Mouse (Mus musculus) bone marrow, adult 2 months (tissue): ENCODE measurements at regions not wholly inside any gene's neighbourhood (a gene's known extent, or its start where the extent isn't known, plus 50 kb on each side); places are given as distances from the start of the nearest gene placed in this dataset.
"Not testable (repeated sequence)": the region's sequence is repeated elsewhere in the genome, so short reads cannot be mapped to it uniquely, and the experiment has no call there.

Experiments used
- H3K27ac ChIP-seq: fragments of 200-500 bp; 2 replicates; pipeline ENCODE4 v1.5.1; 2012; ENCODE audit warnings: low read depth, mild to moderate bottlenecking, control low read depth, inconsistent platforms, low read length; ENCODE audit not compliant: control insufficient read depth, poor library complexity, insufficient read depth
- H3K4me1 ChIP-seq: fragments of 200-500 bp; 2 replicates; pipeline ENCODE4 v1.6.1; 2011; ENCODE audit warnings: low read length; ENCODE audit not compliant: control insufficient read depth, insufficient read depth
- H3K4me3 ChIP-seq: fragments of 200-500 bp; replicated peaks from 2 replicates; pipeline ENCODE3; 2011; ENCODE audit warnings: mild to moderate bottlenecking, low read depth, low read length, control low read depth; ENCODE audit not compliant: control insufficient read depth
- CTCF ChIP-seq: fragments of 200-500 bp; IDR thresholded peaks from 2 replicates; pipeline ENCODE4 v1.5.1; 2011; ENCODE audit warnings: low read length, control low read depth; ENCODE audit not compliant: control insufficient read depth, insufficient read depth
- POLR2A ChIP-seq: fragments of 200-500 bp; IDR thresholded peaks from 2 replicates; pipeline ENCODE4 v1.6.1; 2011; ENCODE audit warnings: low read depth, mild to moderate bottlenecking, control low read depth, low read length, borderline replicate concordance; ENCODE audit not compliant: control insufficient read depth
- whole genome bisulfite sequencing: fragments of 180-500 bp; shearing (Covaris S2); methylation state at CpG from one replicate; pipeline ENCODE4 v1.1.7; 2018; 5-methylcytosine and 5-hydroxymethylcytosine counted together

GRCm38 (mm10) chr13:6859551-6859950, 211.0 kb upstream of the Pfkp start:
- WGBS, result 90% methylated on average over 3 of the region's 3 CpGs
- TF ChIP-seq CTCF (no peak), POLR2A (no peak)
- Histone ChIP-seq H3K4me3 (no peak overlapping the region), H3K4me1 (no peaks in the 10 kb centered on the region; the same call in 1 of the 2 replicates), H3K27ac (no peak overlapping the region)

DNA sequence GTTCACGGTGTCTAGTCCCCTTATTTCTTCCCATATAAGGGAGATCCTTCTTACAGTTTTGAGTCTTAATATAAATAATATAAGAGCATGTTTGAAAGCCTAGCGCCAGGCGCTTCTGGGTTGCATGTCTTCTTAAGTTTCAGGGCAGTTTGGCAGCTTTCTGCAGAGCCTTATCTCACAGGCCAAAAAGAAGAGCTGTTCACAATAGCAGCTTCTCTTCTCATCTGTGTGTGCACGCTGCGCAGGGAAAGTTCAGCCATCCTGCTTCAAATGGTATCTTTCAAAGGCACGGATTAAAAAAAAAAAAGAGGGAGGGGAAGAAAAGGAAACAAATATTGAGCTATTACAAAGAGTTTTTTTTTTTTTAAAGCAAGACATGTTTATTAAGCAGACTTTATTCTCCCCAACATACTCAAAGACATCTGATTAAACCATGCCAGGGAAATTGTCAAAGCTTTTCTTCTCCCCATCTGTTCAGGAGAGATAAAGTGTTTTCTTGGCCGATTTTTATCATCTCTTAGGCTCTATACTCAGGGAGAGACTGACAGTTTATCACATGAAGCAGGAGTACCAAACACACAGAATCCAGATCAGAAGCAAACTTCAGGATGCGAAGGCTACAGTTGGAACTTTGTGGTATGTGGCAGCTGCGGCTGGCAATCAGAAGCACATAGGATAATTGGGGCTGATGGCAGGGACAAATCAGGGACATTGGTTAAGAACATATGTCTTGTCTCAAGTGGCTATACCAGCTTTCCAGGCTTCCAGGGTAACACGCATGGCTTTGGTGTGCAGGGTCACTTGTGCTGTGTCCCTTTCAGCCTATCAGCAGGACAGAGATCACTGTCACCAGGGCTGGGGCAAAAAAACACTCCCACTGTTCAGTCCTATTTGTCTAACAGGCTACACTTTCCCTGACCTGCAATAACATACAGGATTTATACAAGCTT, 206.9 kb upstream of the Pfkp start:
- no peak overlapping the region for H3K27ac ChIP-seq
- no peaks in the 10 kb centered on the region for H3K4me1 ChIP-seq
- WGBS, result 64% methylated on average over 10 of the region's 10 CpGs
- TF ChIP-seq POLR2A, result no peak
- TF ChIP-seq CTCF, result no peak
- no peak overlapping the region for H3K4me3 ChIP-seq

- WGBS, result 54% methylated on average over 5 of the region's 5 CpGs
- no peak for TF ChIP-seq POLR2A
- TF ChIP-seq CTCF, result no peak
These were observed 188.9 kb upstream of the Pfkp start for GRCm38 (mm10) chr13:6837446-6837845.

DNA sequence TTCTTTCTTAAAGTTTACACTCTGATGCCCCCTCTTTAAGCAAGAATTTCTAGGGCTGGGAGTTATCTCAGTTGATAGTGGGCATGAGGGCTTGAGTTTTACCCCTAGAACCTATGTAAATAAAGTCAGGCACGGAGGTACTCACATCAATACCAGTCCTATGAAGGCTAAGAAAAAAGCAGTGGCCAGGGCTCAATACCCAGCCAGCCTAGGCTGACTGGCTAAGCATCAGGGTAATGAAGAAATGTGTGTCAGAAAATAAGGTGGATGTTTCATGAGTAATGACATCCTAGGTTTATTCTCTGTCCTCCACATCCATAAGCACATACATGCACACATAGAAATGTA, 188.5 kb upstream of the Pfkp start:
- Histone ChIP-seq H3K27ac (no peak overlapping the region), H3K4me3 (no peak overlapping the region)
- 71% methylated on average over 1 of the region's 1 CpGs for WGBS

More at GRCm38 (mm10) chr13:6837446-6837845, 188.9 kb upstream of the Pfkp start:
- H3K4me3 ChIP-seq, result no peak overlapping the region
- H3K4me1 ChIP-seq, result no peaks in the 10 kb centered on the region
- no peak overlapping the region for H3K27ac ChIP-seq

GRCm38 (mm10) chr13:6836351-6837074, 187.9 kb upstream of the Pfkp start:
- Histone ChIP-seq H3K4me1 (no peaks in the 10 kb centered on the region), H3K4me3 (no peak overlapping the region), H3K27ac (no peak overlapping the region)
- 41% methylated on average over 6 of the region's 6 CpGs for WGBS
- TF ChIP-seq POLR2A (no peak), CTCF (peak; percentile 55)

More for the DNA sequence above, 188.5 kb upstream of the Pfkp start:
- no peak for TF ChIP-seq POLR2A
- no peak for TF ChIP-seq CTCF
- no peaks in the 10 kb centered on the region for H3K4me1 ChIP-seq

- Histone ChIP-seq H3K4me1 (no peaks in the 10 kb centered on the region), H3K4me3 (no peak overlapping the region), H3K27ac (no peak overlapping the region)
- TF ChIP-seq POLR2A, result no peak
- no peak for TF ChIP-seq CTCF
- 84% methylated on average over 1 of the region's 1 CpGs for WGBS
These were observed 181.3 kb upstream of the Pfkp start for GRCm38 (mm10) chr13:6829882-6830281.

DNA sequence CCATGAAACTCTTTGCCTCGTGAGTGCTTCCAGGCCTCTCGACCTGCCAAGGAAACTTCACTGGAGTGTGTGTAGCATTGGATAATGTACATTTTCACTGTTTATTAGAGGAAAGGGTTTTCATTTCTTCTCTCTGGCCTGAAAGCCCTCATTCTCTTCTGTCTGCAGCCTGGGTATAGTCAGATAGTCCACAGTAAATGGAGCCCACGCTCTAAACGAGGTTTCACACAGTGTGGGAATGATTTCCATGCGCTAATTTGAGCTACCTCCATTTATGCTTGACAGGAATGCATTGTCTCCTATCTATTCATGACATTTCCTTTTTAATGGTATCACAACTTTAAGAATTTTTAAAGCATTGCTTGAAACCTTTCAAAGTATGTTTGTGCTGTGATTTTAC, 180.8 kb upstream of the Pfkp start:
- WGBS, result 78% methylated on average over 5 of the region's 5 CpGs

DNA sequence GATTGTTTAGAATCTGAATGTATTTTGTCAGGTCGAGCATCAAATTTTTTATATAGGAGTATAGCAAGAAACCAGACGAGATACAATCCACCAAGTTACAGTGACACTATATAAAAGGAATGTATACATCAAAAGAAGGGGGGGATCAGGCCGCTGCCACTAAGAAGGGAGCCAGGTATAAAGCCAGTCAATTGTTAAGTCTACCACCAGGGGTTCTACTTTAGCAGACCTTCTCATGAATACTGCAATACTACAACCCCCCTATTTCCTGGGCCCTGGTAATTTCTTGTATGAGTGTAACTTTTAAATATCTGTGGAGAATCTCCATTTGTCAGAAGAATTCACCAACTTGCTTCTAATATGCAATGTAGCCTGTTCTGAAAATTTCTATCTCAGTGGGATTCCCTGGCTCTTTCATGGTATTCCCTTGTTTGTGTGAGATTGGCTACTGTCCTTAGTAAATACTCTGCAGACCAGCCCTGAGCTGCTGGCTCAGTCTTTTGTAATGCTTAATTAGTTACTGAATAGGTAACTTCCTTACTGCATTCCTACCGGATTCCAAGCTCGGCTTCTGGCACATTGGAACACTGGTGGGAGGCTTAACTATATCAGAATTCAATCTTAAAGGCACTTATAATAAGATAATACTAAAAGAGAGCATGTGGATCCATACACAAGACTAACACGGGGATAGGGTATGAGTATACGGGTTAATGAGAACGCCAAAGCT, 180.2 kb upstream of the Pfkp start:
- H3K4me1 ChIP-seq, H3K27ac ChIP-seq, H3K4me3 ChIP-seq: not testable (repeated sequence)
- 74% methylated on average over 8 of the region's 8 CpGs for WGBS

More for the DNA sequence above, 180.8 kb upstream of the Pfkp start:
- H3K27ac ChIP-seq, result no peak overlapping the region
- no peaks in the 10 kb centered on the region for H3K4me1 ChIP-seq
- TF ChIP-seq CTCF, result no peak
- no peak for TF ChIP-seq POLR2A
- H3K4me3 ChIP-seq, result no peak overlapping the region
